Mouse (Mus musculus): ENCODE results near the gene Arid1b. TPM values are rescaled to one million over a fixed set of nuclear protein-coding genes. Genes with fewer than 3 reads are reported as not detected.

Gene Arid1b
- total and polyA plus RNA-seq, 3 experiments: 6.1 to 12.4 (median 9.7) TPM

- Histone ChIP-seq H3K4me1 (ENCODE audit: control insufficient read depth in 1 of 2, insufficient read depth in 2 of 2) (no peaks in the 10 kb centered on the region), H3K4me3 (replicated peaks in 1 of 3; ENCODE audit: low read depth in 2 of 3, low read length in 2 of 3, poor library complexity in 1 of 3) (no peak overlapping the region), H3K9me3 (replicated peaks; ENCODE audit: low read length) (no peaks in the 10 kb centered on the region), H3K79me2 (replicated peaks; ENCODE audit: control insufficient read depth, extremely low read depth, insufficient read depth, poor library complexity, severe bottlenecking) (no peaks in the 10 kb centered on the region), H3K36me3 (replicated peaks in 1 of 2; ENCODE audit: control insufficient read depth in 1 of 2, insufficient read depth in 1 of 2, low read length in 1 of 2) (peaks cover 4 to 80% of the 10 kb centered on the region in 2 experiments), H3K4me2 (ENCODE audit: insufficient read depth, low read depth, poor library complexity, severe bottlenecking) (no peak overlapping the region), H3K27ac (ENCODE audit: insufficient read depth, low read depth) (no peak overlapping the region), H3K9ac (ENCODE audit: insufficient read depth, low read depth) (no peak overlapping the region), H3K27me3 (replicated peaks) (no peaks in the 10 kb centered on the region)
- dilution Hi-C loops (cut with MboI; ENCODE audit: extremely low pct_ligation_motif_present, extremely low pct_unique_long_range_greater_than_20kb, low sequenced_read_pairs) (no loop called here), in situ Hi-C loops (cut with MboI; ENCODE audit: low pct_ligation_motif_present, low pct_unique_long_range_greater_than_20kb, low sequenced_read_pairs) (no loop called here)
- no peak for TF ChIP-seq ZC3H11A (IDR thresholded peaks at IDR 0.05; ENCODE audit: low read depth, low read length)
- TF ChIP-seq SMC3 (IDR thresholded peaks at IDR 0.05; ENCODE audit: low read depth, low read length): no peak
- TF ChIP-seq CHD2 (IDR thresholded peaks at IDR 0.05; ENCODE audit: low read length): no peak
- TF ChIP-seq CTCF (conservative IDR thresholded peaks at IDR 0.05 in 1 of 2, IDR thresholded peaks at IDR 0.05 in 1 of 2; ENCODE audit: low read depth in 2 of 2, low read length in 2 of 2): no peak
- TF ChIP-seq MAX (IDR thresholded peaks at IDR 0.05; ENCODE audit: low read length): no peak
- no peak for TF ChIP-seq KAT2A (IDR thresholded peaks at IDR 0.05; ENCODE audit: insufficient replicate concordance, low read length)
- no peak for TF ChIP-seq NELFE (IDR thresholded peaks at IDR 0.05; ENCODE audit: low read depth, low read length)
- no peak for TF ChIP-seq JUN (IDR thresholded peaks at IDR 0.05; ENCODE audit: insufficient read depth, low read depth, low read length)
- TF ChIP-seq BHLHE40 (IDR thresholded peaks at IDR 0.05; ENCODE audit: low read depth, low read length): no peak
- TF ChIP-seq NRF1 (IDR thresholded peaks at IDR 0.05; ENCODE audit: low read depth, low read length): no peak
- no peak for TF ChIP-seq ZNF384 (IDR thresholded peaks at IDR 0.05; ENCODE audit: low read depth, low read length)
- no peak for TF ChIP-seq EP300 (IDR thresholded peaks at IDR 0.05; ENCODE audit: low read length)
- TF ChIP-seq IRF4 (IDR thresholded peaks at IDR 0.05; ENCODE audit: low read depth, low read length): no peak
- no peak for DNase-seq (ENCODE audit: extremely low read depth)
Observed at GRCm38 (mm10) chr17:5269774-5270173, 275.6 kb downstream of the Arid1b start.

- in situ Hi-C loops (cut with MboI; ENCODE audit: low pct_ligation_motif_present, low pct_unique_long_range_greater_than_20kb, low sequenced_read_pairs) (no loop called here), dilution Hi-C loops (cut with MboI; ENCODE audit: extremely low pct_ligation_motif_present, extremely low pct_unique_long_range_greater_than_20kb, low sequenced_read_pairs) (no loop called here)
- no peak for DNase-seq (ENCODE audit: extremely low read depth)
- Histone ChIP-seq H3K9me3 (replicated peaks; ENCODE audit: low read length) (no peaks in the 10 kb centered on the region), H3K79me2 (replicated peaks; ENCODE audit: control insufficient read depth, extremely low read depth, insufficient read depth, poor library complexity, severe bottlenecking) (no peaks in the 10 kb centered on the region), H3K27me3 (replicated peaks) (no peaks in the 10 kb centered on the region), H3K36me3 (replicated peaks in 1 of 2; ENCODE audit: control insufficient read depth in 1 of 2, insufficient read depth in 1 of 2, low read length in 1 of 2) (peaks cover 4 to 81% of the 10 kb centered on the region in 2 experiments), H3K9ac (ENCODE audit: insufficient read depth, low read depth) (no peak overlapping the region), H3K4me1 (ENCODE audit: control insufficient read depth in 1 of 2, insufficient read depth in 2 of 2) (no peaks in the 10 kb centered on the region), H3K27ac (ENCODE audit: insufficient read depth, low read depth) (no peak overlapping the region), H3K4me2 (ENCODE audit: insufficient read depth, low read depth, poor library complexity, severe bottlenecking) (no peak overlapping the region), H3K4me3 (replicated peaks in 1 of 3; ENCODE audit: low read depth in 2 of 3, low read length in 2 of 3, poor library complexity in 1 of 3) (no peak overlapping the region)
- TF ChIP-seq TBP (conservative IDR thresholded peaks at IDR 0.05; ENCODE audit: low read depth, low read length) (no peak), GABPA (IDR thresholded peaks at IDR 0.05; ENCODE audit: insufficient replicate concordance, low read depth, low read length) (no peak), MEF2A (IDR thresholded peaks at IDR 0.05; ENCODE audit: borderline replicate concordance, low read depth, low read length) (no peak), SMC3 (IDR thresholded peaks at IDR 0.05; ENCODE audit: low read depth, low read length) (no peak), UBTF (IDR thresholded peaks at IDR 0.05; ENCODE audit: low read depth, low read length) (no peak), MYC (IDR thresholded peaks at IDR 0.05; ENCODE audit: low read depth, low read length) (no peak), NRF1 (IDR thresholded peaks at IDR 0.05; ENCODE audit: low read depth, low read length) (no peak), PAX5 (IDR thresholded peaks at IDR 0.05; ENCODE audit: low read length) (no peak), MAX (IDR thresholded peaks at IDR 0.05; ENCODE audit: low read length) (no peak)
Observed at GRCm38 (mm10) chr17:5270823-5271222, 276.7 kb downstream of the Arid1b start.

Data from CH12.LX (cell line).